16 mouse cellular contexts compared by ENCODE assay signal in the genomic region with DNA sequence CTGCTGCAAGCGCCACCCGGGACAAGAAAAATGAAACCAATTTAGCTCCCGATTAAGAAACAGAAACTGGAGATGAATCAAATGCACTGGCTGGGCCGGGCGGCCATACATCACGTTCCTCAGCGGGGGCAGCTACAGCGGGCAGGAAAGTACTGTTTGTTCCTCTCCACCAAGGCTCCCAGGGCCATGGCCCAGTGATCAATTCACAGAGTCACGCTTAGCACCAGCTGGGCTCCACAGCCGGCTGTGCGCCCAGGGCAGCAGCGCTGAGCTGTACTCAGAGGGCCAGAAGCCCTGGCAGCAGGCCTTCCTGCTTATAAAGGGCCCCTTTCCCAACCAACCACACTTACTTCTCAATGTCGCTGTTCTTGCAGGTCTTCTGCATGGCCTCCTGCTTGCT. TPM values are rescaled to one million over a fixed set of nuclear protein-coding genes. Genes with fewer than 3 reads are reported as not detected.
DNase-seq lines count a peak whose midpoint lies in the region; ATAC-seq and TF ChIP-seq lines count a peak whose summit lies in the region.
"Had no signal": no experiment of that assay in that cellular context is flagged by ENCODE, and none has a peak within 500 bp of the region (broad histone marks: within the 10 kb centered on the region; RNA-seq: fewer than 3 reads in every experiment).

No protein-coding gene starts in this region.

- peak overlapping the region; percentile 25 for H3K27ac ChIP-seq in gastrocnemius, adult 2 months
- H3K27ac ChIP-seq in neural tube, embryonic 12.5 days, result no peak overlapping the region
- H3K27ac ChIP-seq in hindbrain, embryonic 15.5 days (replicated peaks), result peak overlapping the region; percentile 39; the same call in 1 of the 2 replicates
- peak overlapping the region; percentile 40; the same call in 1 of the 2 replicates for H3K27ac ChIP-seq in stomach, postnatal 0 days (replicated peaks)
- H3K27ac ChIP-seq: embryonic facial prominence, embryonic 10.5 days; forebrain, embryonic 12.5 days had no signal

- no peak for TF ChIP-seq CTCF in gastrocnemius, adult 2 months (IDR thresholded peaks at IDR 0.05)
- no peak for TF ChIP-seq CTCF in stomach, postnatal 0 days (IDR thresholded peaks at IDR 0.05; ENCODE audit: low read depth)

- H3K9me3 ChIP-seq in neural tube, embryonic 12.5 days, result peaks cover 8% of the 10 kb centered on the region
- H3K9me3 ChIP-seq in hindbrain, embryonic 15.5 days, result no peaks in the 10 kb centered on the region
- H3K9me3 ChIP-seq in stomach, postnatal 0 days (ENCODE audit: control insufficient read depth, low read length), result no peaks in the 10 kb centered on the region

- no peak overlapping the region for H3K4me3 ChIP-seq in gastrocnemius, adult 2 months
- no peak overlapping the region for H3K4me3 ChIP-seq in neural tube, embryonic 12.5 days
- H3K4me3 ChIP-seq in hindbrain, embryonic 15.5 days, result no peak overlapping the region
- H3K4me3 ChIP-seq in stomach, postnatal 0 days (ENCODE audit: low read depth, low read length), result no peak overlapping the region
- H3K4me3 ChIP-seq: embryonic facial prominence, embryonic 10.5 days; forebrain, embryonic 12.5 days had no signal

- peak; percentile 66 for DNase-seq in gastrocnemius, adult 2 months
- no peak for DNase-seq in gastrocnemius, postnatal 14 days
- no peak for DNase-seq in neural tube, embryonic 10.5 days (ENCODE audit: extremely low spot score, low spot score)
- no peak for DNase-seq in stomach, postnatal 0 days (ENCODE audit: low spot score)
- no peak for DNase-seq in heart, postnatal 10 days
- DNase-seq: cerebellum, adult 9-10 months; kidney, adult 8-10 months; retina, postnatal 1 day; thymus, postnatal 25 days had no signal

- no peak for TF ChIP-seq EP300 in stomach, postnatal 0 days (optimal IDR thresholded peaks at IDR 0.05)

- H3K4me1 ChIP-seq in neural tube, embryonic 12.5 days, result peaks cover 50% of the 10 kb centered on the region
- H3K4me1 ChIP-seq in hindbrain, embryonic 15.5 days (replicated peaks), result peaks cover 58% of the 10 kb centered on the region
- no peaks in the 10 kb centered on the region; the same call in 1 of the 2 replicates for H3K4me1 ChIP-seq in stomach, postnatal 0 days (replicated peaks; ENCODE audit: control insufficient read depth, insufficient read depth)

- intact Hi-C loops in gastrocnemius, adult 2 months (cut with DNase I), result loop anchor here (10.0 kb wide), 1 partner anchor 398 kb away; no protein-coding TSS in a partner anchor
- intact Hi-C loops in gastrocnemius, postnatal 14 days (cut with DNase I; ENCODE audit: low total_unique reads), result loop anchor here (10.0 kb wide), 1 partner anchor 398 kb away; no protein-coding TSS in a partner anchor
- intact Hi-C loops in heart, postnatal 10 days (cut with DNase I), result no loop called here

- no peak for ATAC-seq in neural tube, embryonic 12.5 days (ENCODE audit: low FRiP score, low read depth)
- ATAC-seq in hindbrain, embryonic 15.5 days (ENCODE audit: low FRiP score, low read depth), result no peak
- ATAC-seq in stomach, postnatal 0 days (ENCODE audit: low FRiP score, low TSS enrichment), result no peak

- 0 out of 2 replicates have a peak overlapping the region, but pooled peaks have one; percentile 6 for H3K4me2 ChIP-seq in neural tube, embryonic 12.5 days (replicated peaks)
- H3K4me2 ChIP-seq in hindbrain, embryonic 15.5 days, result no peak overlapping the region
- H3K4me2 ChIP-seq in stomach, postnatal 0 days (replicated peaks; ENCODE audit: low read depth), result no peak overlapping the region
- H3K4me2 ChIP-seq: forebrain, embryonic 12.5 days had no signal

- H3K9ac ChIP-seq in neural tube, embryonic 12.5 days, result no peak overlapping the region
- no peak overlapping the region for H3K9ac ChIP-seq in hindbrain, embryonic 15.5 days
- no peak overlapping the region for H3K9ac ChIP-seq in stomach, postnatal 0 days (ENCODE audit: low read length)
- H3K9ac ChIP-seq: forebrain, embryonic 12.5 days had no signal

- WGBS in neural tube, embryonic 12.5 days, result 70% methylated on average over 13 of the region's 13 CpGs
- 68% methylated on average over 13 of the region's 13 CpGs for WGBS in hindbrain, embryonic 15.5 days
- WGBS in stomach, postnatal 0 days, result 58% methylated on average over 13 of the region's 13 CpGs

- H3K27me3 ChIP-seq in neural tube, embryonic 12.5 days (replicated peaks), result no peaks in the 10 kb centered on the region
- H3K27me3 ChIP-seq in hindbrain, embryonic 15.5 days, result no peaks in the 10 kb centered on the region
- H3K27me3 ChIP-seq in stomach, postnatal 0 days (ENCODE audit: control insufficient read depth, insufficient read depth, low read length), result no peaks in the 10 kb centered on the region
- H3K27me3 ChIP-seq: forebrain, embryonic 12.5 days had no signal

- peaks cover 84% of the 10 kb centered on the region for H3K36me3 ChIP-seq in neural tube, embryonic 12.5 days
- peaks cover 43% of the 10 kb centered on the region for H3K36me3 ChIP-seq in hindbrain, embryonic 15.5 days
- H3K36me3 ChIP-seq in stomach, postnatal 0 days (ENCODE audit: control insufficient read depth, insufficient read depth, low read length), result peaks cover 28% of the 10 kb centered on the region

RNA-seq across cellular contexts. Expression of a gene that starts 25.1 kb away (rescaled TPM):
- total RNA-seq in gastrocnemius, adult 2 months (2021), result not detected
- not detected for total RNA-seq in gastrocnemius, postnatal 14 days (2021)
- polyA plus RNA-seq in neural tube, embryonic 12.5 days (2016; fragmentation: Nextera tagmentation; extraction: Ambion mirVana), result 0.28 and 0.85 TPM in 2 replicates
- polyA plus RNA-seq in hindbrain, embryonic 15.5 days (2015; fragmentation: Nextera tagmentation; extraction: Ambion mirVana), result 1.5 and 1.8 TPM in 2 replicates
- polyA plus RNA-seq in stomach, postnatal 0 days (2015; fragmentation: Nextera tagmentation; extraction: Ambion mirVana), result 0.16 and 0.24 TPM in 2 replicates
- total RNA-seq in heart, postnatal 10 days (2021), result under 1 TPM; 0.35 to 0.38 TPM
- total RNA-seq: liver, adult 2 months; megakaryocyte progenitor cell, adult 5-6 weeks; monocyte, adult 5-6 weeks had no signal
- polyA plus RNA-seq: liver, adult 2 months had no signal

RNA-seq across cellular contexts. Expression of a gene that starts 25.3 kb away (rescaled TPM):
- total RNA-seq in gastrocnemius, adult 2 months (2021), result 1 to 10 TPM; 2.7 to 6.6 TPM
- total RNA-seq in gastrocnemius, postnatal 14 days (2021), result 1 to 10 TPM; 4.0 to 5.9 TPM
- 7.0 and 8.0 TPM in 2 replicates for polyA plus RNA-seq in neural tube, embryonic 12.5 days (2016; fragmentation: Nextera tagmentation; extraction: Ambion mirVana)
- polyA plus RNA-seq in hindbrain, embryonic 15.5 days (2015; fragmentation: Nextera tagmentation; extraction: Ambion mirVana), result 9.1 and 9.6 TPM in 2 replicates
- 12.9 and 16.3 TPM in 2 replicates for polyA plus RNA-seq in stomach, postnatal 0 days (2015; fragmentation: Nextera tagmentation; extraction: Ambion mirVana)
- 10 to 100 TPM; 28.5 to 40.0 TPM for total RNA-seq in heart, postnatal 10 days (2021)
